23 mouse cellular contexts compared by ENCODE assay signal in genomic region chr2:11558654-11559053, GRCm38 (mm10).
"Had no signal": no experiment of that assay in that cellular context is flagged by ENCODE, and none has a peak within 500 bp of the region (broad histone marks: within the 10 kb centered on the region; RNA-seq: fewer than 3 reads in every experiment).

No protein-coding gene starts in this region.

- DNase-seq: kidney, adult 18-20 months; kidney, adult 9 months; kidney, postnatal 14 days; kidney, postnatal 4 days; liver; lung, adult 18-20 months; lung, postnatal 10 days; lung, postnatal 36 days; midbrain, embryonic 14.5 days; right cerebral cortex, adult 18-20 months; thymus, adult 2 months; thymus, postnatal 14 days had no signal

- H3K9ac ChIP-seq: limb, embryonic 13.5 days; liver, embryonic 12.5 days; liver, embryonic 15.5 days; lung, embryonic 15.5 days; neural tube, embryonic 12.5 days; neural tube, embryonic 15.5 days had no signal

- H3K27ac ChIP-seq: limb, embryonic 10.5 days; limb, embryonic 13.5 days; liver, embryonic 12.5 days; liver, embryonic 15.5 days; lung, embryonic 15.5 days; midbrain, embryonic 10.5 days; neural tube, embryonic 12.5 days; neural tube, embryonic 15.5 days had no signal

- H3K4me1 ChIP-seq: liver, embryonic 15.5 days; lung, embryonic 15.5 days had no signal

- H3K36me3 ChIP-seq: limb, embryonic 10.5 days; limb, embryonic 13.5 days; liver, embryonic 12.5 days; liver, embryonic 15.5 days; lung, embryonic 15.5 days; midbrain, embryonic 10.5 days; neural tube, embryonic 12.5 days; neural tube, embryonic 15.5 days had no signal

- ATAC-seq: inflammation-experienced regulatory T-cells, adult 6 months; intestine, embryonic 16.5 days; liver, embryonic 12.5 days had no signal

- H3K9me3 ChIP-seq: limb, embryonic 10.5 days; limb, embryonic 13.5 days; liver, embryonic 12.5 days; liver, embryonic 15.5 days; lung, embryonic 15.5 days; megakaryocyte, embryonic 14.5 days; midbrain, embryonic 10.5 days; neural tube, embryonic 12.5 days; neural tube, embryonic 15.5 days had no signal

- H3K4me2 ChIP-seq: limb, embryonic 13.5 days; liver, embryonic 12.5 days; liver, embryonic 15.5 days; lung, embryonic 15.5 days; neural tube, embryonic 12.5 days; neural tube, embryonic 15.5 days had no signal

- H3K4me3 ChIP-seq: limb, embryonic 10.5 days; limb, embryonic 13.5 days; liver, embryonic 12.5 days; liver, embryonic 15.5 days; lung, embryonic 15.5 days; megakaryocyte, embryonic 14.5 days; midbrain, embryonic 10.5 days; neural tube, embryonic 12.5 days; neural tube, embryonic 15.5 days had no signal
